Comparison of ENCODE assay signal across 8 mouse cellular contexts in the genomic region with DNA sequence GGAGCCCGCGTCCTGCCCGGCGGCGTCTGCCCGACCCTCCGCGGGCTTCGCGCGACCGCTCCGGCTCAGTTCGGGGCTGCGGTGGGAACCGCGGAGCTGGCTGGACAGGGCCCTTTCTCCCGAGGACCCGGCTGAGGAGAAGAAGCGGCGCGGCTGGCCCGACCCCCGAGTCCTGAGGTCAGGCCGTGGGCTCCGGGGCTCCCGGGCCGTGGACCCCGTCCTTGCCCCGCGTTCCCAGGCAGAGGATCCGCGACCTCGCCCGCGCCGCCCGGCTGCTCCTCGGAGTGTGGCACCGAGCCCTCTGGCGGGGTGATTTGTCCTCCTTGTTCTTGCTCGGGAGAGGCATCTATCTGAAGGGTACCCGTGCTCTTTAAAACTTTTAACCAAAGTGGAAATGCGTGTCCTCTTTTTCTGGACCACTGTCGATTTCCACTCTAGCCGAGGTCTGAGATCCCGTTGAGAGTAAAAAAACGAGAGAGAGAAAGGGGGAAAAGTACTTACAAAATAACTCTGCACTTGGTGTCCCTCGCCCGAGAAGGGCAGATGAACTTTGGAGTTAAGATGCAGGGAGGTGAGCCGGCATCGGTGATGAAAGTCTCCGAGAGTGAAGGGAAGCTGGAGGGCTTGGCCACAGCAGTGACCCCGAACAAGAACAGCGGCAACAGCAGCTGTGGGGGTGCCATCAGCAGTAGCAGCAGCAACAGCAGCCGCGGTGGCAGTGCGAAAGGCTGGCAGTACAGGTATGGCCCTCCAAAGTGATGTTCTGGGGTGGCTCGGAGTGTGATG. TPM values are rescaled to one million over a fixed set of nuclear protein-coding genes. Genes with fewer than 3 reads are reported as not detected.
DNase-seq lines count a peak whose midpoint lies in the region; ATAC-seq and TF ChIP-seq lines count a peak whose summit lies in the region.

No protein-coding gene starts in this region.

- H3K9ac ChIP-seq in ES-Bruce4 (ENCODE audit: low read depth, poor library complexity, severe bottlenecking), result peak overlapping the region; percentile 93
- peak overlapping the region; percentile 97 for H3K9ac ChIP-seq in heart, adult 2 months (ENCODE audit: low read depth, low read length)
- H3K9ac ChIP-seq in lung, embryonic 15.5 days, result peak overlapping the region; percentile 95

- no peaks in the 10 kb centered on the region for H3K27me3 ChIP-seq in ES-Bruce4 (ENCODE audit: control insufficient read depth, insufficient read depth, low read length, poor library complexity, severe bottlenecking)
- H3K27me3 ChIP-seq in embryonic facial prominence, embryonic 10.5 days (replicated peaks; ENCODE audit: low read depth, poor library complexity, severe bottlenecking), result no peaks in the 10 kb centered on the region
- H3K27me3 ChIP-seq in heart, adult 2 months (ENCODE audit: control insufficient read depth, insufficient read depth, low read length), result no peaks in the 10 kb centered on the region
- no peaks in the 10 kb centered on the region for H3K27me3 ChIP-seq in lung, embryonic 15.5 days

- TF ChIP-seq POLR2A in ES-Bruce4 (IDR thresholded peaks at IDR 0.05; ENCODE audit: insufficient read depth, low read length), result no peak
- TF ChIP-seq POLR2A in heart, adult 2 months (IDR thresholded peaks at IDR 0.05; ENCODE audit: insufficient read depth, low read depth, low read length), result no peak
- no peak for TF ChIP-seq POLR2A in olfactory bulb, adult 2 months (IDR thresholded peaks at IDR 0.05; ENCODE audit: insufficient read depth, low read depth, low read length)

- DNase-seq in adrenal gland, postnatal 25 days, result peak; percentile 72
- DNase-seq in embryonic facial prominence, embryonic 10.5 days (ENCODE audit: low spot score), result peak; percentile 50
- peak; percentile 55 to 64 for DNase-seq in heart, adult 2 months
- peak; percentile 68 for DNase-seq in kidney, adult 18-20 months
- peak; percentile 46 to 55 for DNase-seq in urinary bladder, postnatal 36 days (ENCODE audit: low spot score in 2 of 2)

- H3K4me1 ChIP-seq in ES-Bruce4 (ENCODE audit: control insufficient read depth, insufficient read depth, low read length), result no peaks in the 10 kb centered on the region
- peaks cover 28% of the 10 kb centered on the region for H3K4me1 ChIP-seq in embryonic facial prominence, embryonic 10.5 days
- peaks cover 6% of the 10 kb centered on the region for H3K4me1 ChIP-seq in heart, adult 2 months (ENCODE audit: control insufficient read depth, insufficient read depth, low read length)
- peaks cover 30% of the 10 kb centered on the region for H3K4me1 ChIP-seq in lung, embryonic 15.5 days
- peaks cover 13% of the 10 kb centered on the region for H3K4me1 ChIP-seq in olfactory bulb, adult 2 months (ENCODE audit: control insufficient read depth, insufficient read depth, low read length)

- WGBS in embryonic facial prominence, embryonic 10.5 days, result under 1% methylated on average over 58 of the region's 59 CpGs
- under 1% methylated on average over 59 of the region's 59 CpGs for WGBS in heart, adult 2 months
- WGBS in lung, embryonic 15.5 days, result under 1% methylated on average over 55 of the region's 59 CpGs
- under 1% methylated on average over 57 of the region's 59 CpGs for WGBS in olfactory bulb, adult 2 months

- no peaks in the 10 kb centered on the region for H3K9me3 ChIP-seq in ES-Bruce4 (replicated peaks; ENCODE audit: control insufficient read depth, insufficient read depth, low read length, poor library complexity, severe bottlenecking)
- no peaks in the 10 kb centered on the region for H3K9me3 ChIP-seq in embryonic facial prominence, embryonic 10.5 days
- no peaks in the 10 kb centered on the region for H3K9me3 ChIP-seq in lung, embryonic 15.5 days

- TF ChIP-seq CTCF in ES-Bruce4 (IDR thresholded peaks at IDR 0.05; ENCODE audit: low read depth, low read length), result no peak
- TF ChIP-seq CTCF in heart, adult 2 months (IDR thresholded peaks at IDR 0.05), result peak; percentile 27; the same call in 1 of the 2 replicates
- no peak for TF ChIP-seq CTCF in olfactory bulb, adult 2 months (IDR thresholded peaks at IDR 0.05; ENCODE audit: insufficient read depth, low read depth, low read length)

- TF ChIP-seq EP300 in ES-Bruce4 (IDR thresholded peaks at IDR 0.05; ENCODE audit: insufficient read depth, low read depth, low read length), result no peak
- TF ChIP-seq EP300 in heart, adult 2 months (IDR thresholded peaks at IDR 0.05; ENCODE audit: insufficient read depth, low read depth, low read length), result no peak

- intact Hi-C loops in heart, adult 2 months (cut with DNase I), result loop anchor here (5.0 to 10.0 kb wide), 2 partner anchors 67 to 1839 kb away; partner anchors contain the start of genes Hacd2 and Snx4

- 0 out of 2 replicates have a peak overlapping the region, but pooled peaks have one; percentile 6 for H3K27ac ChIP-seq in ES-Bruce4 (ENCODE audit: insufficient read depth, low read length)
- H3K27ac ChIP-seq in embryonic facial prominence, embryonic 10.5 days (replicated peaks), result peak overlapping the region; percentile 95
- peak overlapping the region; percentile 99 for H3K27ac ChIP-seq in heart, adult 2 months
- H3K27ac ChIP-seq in lung, embryonic 15.5 days, result peak overlapping the region; percentile 92
- H3K27ac ChIP-seq in olfactory bulb, adult 2 months (ENCODE audit: insufficient read depth, low read depth, low read length), result peak overlapping the region; percentile 84

- peak overlapping the region; percentile 72 for H3K4me3 ChIP-seq in ES-Bruce4 (ENCODE audit: low read depth, low read length)
- H3K4me3 ChIP-seq in embryonic facial prominence, embryonic 10.5 days, result peak overlapping the region; percentile 93
- peak overlapping the region; percentile 82 for H3K4me3 ChIP-seq in heart, adult 2 months
- H3K4me3 ChIP-seq in lung, embryonic 15.5 days, result peak overlapping the region; percentile 84
- peak overlapping the region; percentile 90 for H3K4me3 ChIP-seq in olfactory bulb, adult 2 months (ENCODE audit: insufficient read depth, low read depth, low read length)

- ATAC-seq in lung, embryonic 15.5 days (ENCODE audit: borderline replicate concordance, extremely low read depth, low FRiP score, low TSS enrichment), result peak; percentile 71

- 0 out of 2 replicates have a peak, but pooled peaks cover 1% of the 10 kb centered on the region for H3K79me2 ChIP-seq in heart, adult 2 months (replicated peaks; ENCODE audit: control insufficient read depth, insufficient read depth, low read length)

- H3K36me3 ChIP-seq in ES-Bruce4 (ENCODE audit: control insufficient read depth, insufficient read depth, low read length, poor library complexity, severe bottlenecking), result no peaks in the 10 kb centered on the region
- H3K36me3 ChIP-seq in embryonic facial prominence, embryonic 10.5 days (replicated peaks), result 0 out of 2 replicates have a peak, but pooled peaks cover 6% of the 10 kb centered on the region
- peaks cover 15% of the 10 kb centered on the region for H3K36me3 ChIP-seq in heart, adult 2 months (ENCODE audit: control insufficient read depth, insufficient read depth, low read length)
- no peaks in the 10 kb centered on the region for H3K36me3 ChIP-seq in lung, embryonic 15.5 days

- peak overlapping the region; percentile 90 for H3K4me2 ChIP-seq in lung, embryonic 15.5 days

RNA-seq across cellular contexts. Expression of gene Osbpl11, which starts 0.6 kb away (rescaled TPM):
- 18.6 and 21.4 TPM in 2 replicates for polyA plus RNA-seq in ES-Bruce4 (2011; ENCODE audit: insufficient read depth, insufficient read length, low read depth, missing spikeins)
- 40.1 and 42.8 TPM in 2 replicates for total RNA-seq in adrenal gland, postnatal 25 days (2021)
- polyA plus RNA-seq in embryonic facial prominence, embryonic 10.5 days (2016; fragmentation: Nextera tagmentation; extraction: Ambion mirVana), result 22.2 and 23.8 TPM in 2 replicates
- 10 to 100 TPM; 17.0 to 18.4 TPM for total RNA-seq in heart, adult 2 months (2021)
- 8.9 and 12.0 TPM in 2 replicates for polyA plus RNA-seq in heart, adult 2 months (2012; rRNA removed)
- polyA plus RNA-seq in lung, embryonic 15.5 days (2015; fragmentation: Nextera tagmentation; extraction: Ambion mirVana), result 19.1 and 20.0 TPM in 2 replicates
- not detected in 2 replicates for polyA plus RNA-seq in olfactory bulb, adult 2 months (2012; ENCODE audit: insufficient read depth, insufficient read length, low replicate concordance, missing spikeins)

Comparison
In these comparisons a context has a peak if more than half of its experiments do, and no peak if none do; other contexts are left out.
1. Peak in every context shown above with its lines: DNase-seq, ATAC-seq, H3K4me3 ChIP-seq and H3K27ac ChIP-seq.
2. H3K27ac ChIP-seq: peak in every context shown above with its lines; median percentile 99 in heart, adult 2 months; 95 in embryonic facial prominence, embryonic 10.5 days; 92 in lung, embryonic 15.5 days; 84 in olfactory bulb, adult 2 months; 6 in ES-Bruce4.